Mouse (Mus musculus) embryonic facial prominence, embryonic 11.5 days (tissue): ENCODE results near the gene Thap4. TPM values are rescaled to one million over a fixed set of nuclear protein-coding genes. Genes with fewer than 3 reads are reported as not detected.

Source experiments
- ATAC-seq: fragments of 200-750 bp; cut with Nextera tagmentation; replicated peaks from 2 replicates; pipeline ENCODE4 v1.8.0; 2017; ENCODE audit warnings: low read depth; ENCODE audit not compliant: insufficient number of reproducible peaks, low FRiP score, low TSS enrichment
- DNase-seq: peaks from one replicate; pipeline ENCODE4 v3.0.0-alpha.2; 2015; ENCODE audit warnings: low spot score
- H3K27ac ChIP-seq: fragments of 300-500 bp; sonication (generic); replicated peaks from 2 replicates; pipeline ENCODE4 v1.5.1; 2014; ENCODE audit warnings: mild to moderate bottlenecking, low read depth, low read length, control low read depth
- H3K27me3 ChIP-seq: fragments of 300-500 bp; sonication (generic); 2 replicates; pipeline ENCODE4 v1.6.1; 2014; ENCODE audit warnings: mild to moderate bottlenecking, low read length, moderate library complexity, mixed read lengths; ENCODE audit not compliant: control insufficient read depth, insufficient read depth
- H3K36me3 ChIP-seq: fragments of 300-500 bp; sonication (generic); replicated peaks from 2 replicates; pipeline ENCODE4 v1.6.1; 2014; ENCODE audit warnings: low read depth, mild to moderate bottlenecking, low read length, moderate library complexity, mixed read lengths; ENCODE audit not compliant: control insufficient read depth, insufficient read depth
- H3K4me1 ChIP-seq: fragments of 300-500 bp; sonication (generic); 2 replicates; pipeline ENCODE4 v1.6.1; 2014; ENCODE audit warnings: low read length, mixed read lengths; ENCODE audit not compliant: control insufficient read depth, insufficient read depth
- H3K4me2 ChIP-seq: fragments of 300-500 bp; sonication (generic); 2 replicates; pipeline ENCODE4 v1.6.1; 2014; ENCODE audit warnings: low read depth, mild to moderate bottlenecking, control low read depth, low read length, moderate library complexity
- H3K4me3 ChIP-seq: fragments of 300-500 bp; sonication (generic); 2 replicates; pipeline ENCODE4 v1.5.1; 2014; ENCODE audit warnings: low read depth, low read length, control low read depth
- H3K9ac ChIP-seq: fragments of 300-500 bp; sonication (generic); replicated peaks from 2 replicates; pipeline ENCODE4 v1.6.1; 2014; ENCODE audit warnings: mild to moderate bottlenecking, control low read depth, low read length
- H3K9me3 ChIP-seq: fragments of 300-500 bp; sonication (generic); replicated peaks from 2 replicates; pipeline ENCODE4 v1.6.1; 2016; ENCODE audit warnings: mild to moderate bottlenecking, low read length, inconsistent platforms, mixed read lengths; ENCODE audit not compliant: control insufficient read depth
- WGBS: fragments of 180-500 bp; shearing (Covaris S2); extraction: QIAGEN DNeasy Blood & Tissue Kit; methylation state at CpG from one replicate; pipeline ENCODE4 v1.1.7; 2014; 5-methylcytosine and 5-hydroxymethylcytosine counted together
- polyA plus RNA-seq: library from polyadenylated mRNA; unstranded; fragments of >200 nt; fragmentation: Nextera tagmentation; extraction: Ambion mirVana; gene quantifications from 2 replicates; pipeline ENCODE4 v1.2.1, GENCODE M21; 2014

Thap4 gene
- polyA plus RNA-seq, 1 experiment from 2014 or later, result 45.3 TPM

DNA sequence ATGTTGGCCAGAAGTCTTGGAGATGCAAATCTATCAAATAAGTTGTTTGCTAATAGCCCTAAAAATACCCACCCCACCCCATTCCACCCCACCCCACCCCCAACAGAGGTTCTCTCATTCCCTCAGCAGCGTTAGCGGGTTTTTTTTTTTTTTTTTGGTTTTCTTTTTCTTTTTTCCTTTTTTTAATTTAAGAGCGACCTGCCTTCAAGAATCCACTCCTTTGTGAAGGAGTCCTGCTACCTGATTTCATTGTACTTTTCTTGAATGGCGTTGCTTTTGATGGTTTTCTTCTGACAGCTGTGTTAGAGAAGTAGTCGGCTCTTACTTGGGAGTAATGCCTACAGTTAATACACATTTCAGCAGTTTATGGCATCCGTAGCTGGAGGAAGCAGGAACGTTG lies 954 bp upstream of the Thap4 start:
- Histone ChIP-seq H3K9ac (peak overlapping the region; percentile 84), H3K4me1 (no peaks in the 10 kb centered on the region), H3K9me3 (no peaks in the 10 kb centered on the region), H3K27ac (no peak overlapping the region), H3K4me3 (peak overlapping the region; percentile 89), H3K27me3 (no peaks in the 10 kb centered on the region), H3K4me2 (peak overlapping the region; percentile 55), H3K36me3 (no peaks in the 10 kb centered on the region)
- WGBS, result 34% methylated on average over 7 of the region's 7 CpGs
- DNase-seq (no peak), ATAC-seq (no peak)

DNA sequence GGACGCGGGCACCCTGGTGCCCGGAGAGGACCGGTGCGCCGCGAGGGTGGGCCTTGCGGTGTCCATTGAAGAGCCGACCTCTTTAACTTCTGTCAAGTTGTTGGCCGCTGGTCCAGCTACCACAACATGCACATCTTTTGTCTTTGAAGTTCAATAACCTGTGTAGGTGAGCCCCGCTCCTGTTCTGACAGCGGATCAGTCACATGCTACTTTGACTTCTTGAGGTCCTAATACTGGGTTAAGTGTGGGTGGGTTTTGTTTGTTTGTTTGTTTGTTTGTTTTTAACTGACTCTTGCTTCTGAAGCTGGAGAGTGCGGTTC lies 587 bp upstream of the Thap4 start:
- H3K27ac ChIP-seq, result peak overlapping the region; percentile 75
- WGBS, result under 1% methylated on average over 13 of the region's 13 CpGs

GRCm38 (mm10) chr1:93753911-93754572 lies 622 bp downstream of the Thap4 start:
- under 1% methylated on average over 49 of the region's 59 CpGs for WGBS
- peak overlapping the region; percentile 88 for H3K4me2 ChIP-seq
- H3K4me1 ChIP-seq, result no peaks in the 10 kb centered on the region
- H3K36me3 ChIP-seq, result peaks cover 6% of the 10 kb centered on the region
- peak; percentile 42 for ATAC-seq
- peak overlapping the region; percentile 84 for H3K9ac ChIP-seq
- peak; percentile 56 for DNase-seq
- H3K27me3 ChIP-seq, result no peaks in the 10 kb centered on the region
- H3K9me3 ChIP-seq, result no peaks in the 10 kb centered on the region
- H3K27ac ChIP-seq, result peak overlapping the region; percentile 75
- H3K4me3 ChIP-seq, result peak overlapping the region; percentile 89

More for the DNA sequence above, 587 bp upstream of the Thap4 start:
- Histone ChIP-seq H3K4me3 (peak overlapping the region; percentile 89), H3K4me2 (peak overlapping the region; percentile 55), H3K27me3 (no peaks in the 10 kb centered on the region), H3K9ac (peak overlapping the region; percentile 84), H3K36me3 (no peaks in the 10 kb centered on the region; the same call in 1 of the 2 replicates), H3K9me3 (no peaks in the 10 kb centered on the region), H3K4me1 (no peaks in the 10 kb centered on the region)
- no peak for DNase-seq
- no peak for ATAC-seq

- Histone ChIP-seq H3K27me3 (no peaks in the 10 kb centered on the region), H3K9me3 (no peaks in the 10 kb centered on the region), H3K4me3 (no peak within 1 kb of the TSS), H3K36me3 (peaks cover 6% of the 10 kb centered on the region), H3K4me1 (no peaks in the 10 kb centered on the region), H3K9ac (no peak within 1 kb of the TSS), H3K4me2 (no peak within 1 kb of the TSS), H3K27ac (no peak within 1 kb of the TSS)
- ATAC-seq, result no peak
- WGBS, result 85% methylated on average over 6 of the region's 6 CpGs
- no peak for DNase-seq
Observed at GRCm38 (mm10) chr1:93751290-93751689, 3.4 kb downstream of the Thap4 start, which contains the start of gene Atg4b. Atg4b (plus strand) TSS chr1:93751500.

DNA sequence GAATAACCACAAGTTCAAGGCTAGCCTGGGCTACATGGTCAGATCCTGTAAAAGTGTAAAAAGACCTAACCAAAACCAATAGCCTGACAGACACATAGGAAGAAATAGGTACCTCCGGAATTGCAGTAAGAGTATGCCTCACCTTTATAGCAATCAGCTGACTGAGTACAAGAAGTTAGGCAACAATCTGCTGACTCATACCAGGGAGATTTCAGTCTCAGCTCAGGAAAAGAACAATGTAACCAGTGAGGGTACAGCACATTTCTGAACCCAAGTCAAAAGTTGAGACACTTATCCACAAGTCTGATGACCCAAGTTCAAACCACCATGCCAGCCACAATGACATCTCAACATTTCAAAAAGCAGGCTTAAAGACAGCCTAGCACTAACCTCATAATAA lies 6.1 kb downstream of the Thap4 start:
- ATAC-seq, result no peak
- Histone ChIP-seq H3K4me1 (no peaks in the 10 kb centered on the region), H3K27me3 (no peaks in the 10 kb centered on the region), H3K9me3 (no peaks in the 10 kb centered on the region), H3K27ac (no peak overlapping the region), H3K4me3 (no peak overlapping the region), H3K36me3 (peaks cover 6% of the 10 kb centered on the region), H3K4me2 (no peak overlapping the region), H3K9ac (no peak overlapping the region)
- WGBS, result 87% methylated on average over 1 of the region's 1 CpGs
- no peak for DNase-seq

DNA sequence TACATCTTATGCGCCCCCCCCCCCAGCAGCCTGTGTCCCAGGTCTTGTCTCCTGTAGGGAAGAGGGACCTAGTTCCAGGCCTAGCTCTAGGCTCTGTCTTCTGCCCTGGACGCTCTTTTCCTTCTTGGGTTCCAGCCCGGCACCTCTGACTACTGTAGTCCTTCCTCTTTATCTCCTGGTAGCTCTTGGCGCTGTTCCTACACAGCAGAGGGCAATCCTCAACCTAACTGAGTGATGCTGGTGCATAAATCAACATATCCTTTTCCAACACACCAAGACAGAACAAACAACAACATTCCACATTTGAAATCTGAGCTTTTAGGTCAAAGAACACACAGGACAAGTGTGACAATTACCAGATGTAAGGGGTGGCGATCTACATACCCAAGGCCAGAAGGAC lies 8.5 kb downstream of the Thap4 start:
- Histone ChIP-seq H3K9ac (no peak overlapping the region), H3K4me1 (no peaks in the 10 kb centered on the region), H3K9me3 (no peaks in the 10 kb centered on the region), H3K36me3 (peaks cover 6% of the 10 kb centered on the region), H3K27ac (no peak overlapping the region), H3K4me3 (no peak overlapping the region), H3K27me3 (no peaks in the 10 kb centered on the region), H3K4me2 (no peak overlapping the region)
- DNase-seq (no peak), ATAC-seq (no peak)
- WGBS, result 89% methylated on average over 5 of the region's 5 CpGs

DNA sequence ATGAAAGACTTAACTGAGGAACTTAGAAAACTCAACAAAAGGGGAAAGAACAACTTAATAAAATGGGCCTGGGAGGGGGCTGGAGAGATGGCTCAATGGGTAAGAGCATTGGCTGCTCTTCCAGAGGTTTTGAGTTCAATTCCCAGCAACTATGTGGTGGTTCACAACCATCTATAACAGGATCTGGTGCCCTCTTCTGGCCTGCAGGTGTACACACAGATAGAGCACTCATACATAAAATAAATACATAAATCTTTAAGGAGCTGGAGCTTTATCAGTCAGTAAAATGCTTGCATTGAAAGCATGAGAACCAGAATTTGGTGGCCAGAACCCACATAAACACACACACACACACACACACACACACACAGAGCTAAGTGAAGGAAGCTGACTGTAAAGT lies 11.8 kb downstream of the Thap4 start:
- Histone ChIP-seq H3K4me2 (no peak overlapping the region), H3K27ac (no peak overlapping the region), H3K36me3 (no peaks in the 10 kb centered on the region), H3K4me3 (no peak overlapping the region), H3K9me3 (no peaks in the 10 kb centered on the region), H3K4me1 (no peaks in the 10 kb centered on the region), H3K9ac (no peak overlapping the region), H3K27me3 (no peaks in the 10 kb centered on the region)
- no peak for DNase-seq
- no peak for ATAC-seq

GRCm38 (mm10) chr1:93741987-93742386 lies 12.7 kb downstream of the Thap4 start:
- ATAC-seq, result no peak
- H3K9ac ChIP-seq, result no peak overlapping the region

More at GRCm38 (mm10) chr1:93741987-93742386, 12.7 kb downstream of the Thap4 start:
- no peak for DNase-seq
- no peak overlapping the region for H3K27ac ChIP-seq
- no peak overlapping the region for H3K4me3 ChIP-seq
- 82% methylated on average over 4 of the region's 4 CpGs for WGBS
- no peaks in the 10 kb centered on the region for H3K4me1 ChIP-seq
- H3K36me3 ChIP-seq, result no peaks in the 10 kb centered on the region
- H3K9me3 ChIP-seq, result no peaks in the 10 kb centered on the region
- no peaks in the 10 kb centered on the region for H3K27me3 ChIP-seq
- no peak overlapping the region for H3K4me2 ChIP-seq
